Mouse (Mus musculus): ENCODE measurements at regions not wholly inside any gene's neighbourhood (a gene's known extent, or its start where the extent isn't known, plus 50 kb on each side); places are given as distances from the start of the nearest gene placed in this dataset.

- no peak for TF ChIP-seq EP300 (IDR thresholded peaks at IDR 0.05; ENCODE audit: insufficient read depth, low read depth, low read length)
- TF ChIP-seq CTCF (IDR thresholded peaks at IDR 0.05; ENCODE audit: low read depth, low read length), result no peak
- TF ChIP-seq POLR2A (IDR thresholded peaks at IDR 0.05; ENCODE audit: insufficient read depth, low read length), result no peak
Measured at GRCm38 (mm10) chr10:25018946-25019345, 91.7 kb upstream of the Arg1 start.
